Comparison of ENCODE assay signal across 8 mouse cellular contexts in genomic region chr1:190924812-190925211, GRCm38 (mm10). TPM values are rescaled to one million over a fixed set of nuclear protein-coding genes. Genes with fewer than 3 reads are reported as not detected.
A peak's percentile ranks its signal among the peaks of the same experiment; 100 is the strongest.
DNase-seq lines count a peak whose midpoint lies in the region; ATAC-seq and TF ChIP-seq lines count a peak whose summit lies in the region.
"Not testable (repeated sequence)": the region's sequence is repeated elsewhere in the genome, so short reads cannot be mapped to it uniquely, and the experiment has no call there.

TSS of gene Angel2 (plus strand) at chr1:190925112.

- H3K4me3 ChIP-seq in forebrain, embryonic 10.5 days; hindbrain, embryonic 11.5 days (ENCODE audit: low read depth, low read length); layer of hippocampus, adult 2 months; limb, embryonic 15.5 days; midbrain, embryonic 11.5 days (ENCODE audit: low read depth, low read length); stomach, embryonic 16.5 days (replicated peaks; ENCODE audit: low read length): not testable (repeated sequence)

- H3K27ac ChIP-seq in forebrain, embryonic 10.5 days; hindbrain, embryonic 11.5 days (ENCODE audit: low read depth, low read length); layer of hippocampus, adult 2 months; limb, embryonic 15.5 days; midbrain, embryonic 11.5 days (ENCODE audit: low read depth, low read length); stomach, embryonic 16.5 days (ENCODE audit: low read length): not testable (repeated sequence)

- not testable (repeated sequence) for H3K9me3 ChIP-seq in forebrain, embryonic 10.5 days; hindbrain, embryonic 11.5 days (ENCODE audit: control insufficient read depth, low read length); limb, embryonic 15.5 days; midbrain, embryonic 11.5 days (ENCODE audit: control insufficient read depth, low read length); stomach, embryonic 16.5 days (replicated peaks; ENCODE audit: control insufficient read depth, low read length)

- H3K36me3 ChIP-seq in forebrain, embryonic 10.5 days (replicated peaks); hindbrain, embryonic 11.5 days (ENCODE audit: control insufficient read depth, insufficient read depth, low read length); limb, embryonic 15.5 days; midbrain, embryonic 11.5 days (ENCODE audit: control insufficient read depth, insufficient read depth, low read length); stomach, embryonic 16.5 days (ENCODE audit: control insufficient read depth, insufficient read depth, low read length): not testable (repeated sequence)

- peaks cover 15% of the 10 kb centered on the region for H3K4me1 ChIP-seq in forebrain, embryonic 10.5 days
- not testable (repeated sequence) for H3K4me1 ChIP-seq in hindbrain, embryonic 11.5 days (replicated peaks; ENCODE audit: control insufficient read depth, insufficient read depth, low read length); limb, embryonic 15.5 days; midbrain, embryonic 11.5 days (ENCODE audit: control insufficient read depth, insufficient read depth, low read length); stomach, embryonic 16.5 days (ENCODE audit: control insufficient read depth, insufficient read depth, low read length)

- H3K9ac ChIP-seq in hindbrain, embryonic 11.5 days (ENCODE audit: low read depth, low read length); limb, embryonic 15.5 days; midbrain, embryonic 11.5 days (ENCODE audit: low read length); stomach, embryonic 16.5 days (ENCODE audit: low read length): not testable (repeated sequence)

- H3K27me3 ChIP-seq in forebrain, embryonic 10.5 days (ENCODE audit: poor library complexity, severe bottlenecking); hindbrain, embryonic 11.5 days (ENCODE audit: control insufficient read depth, insufficient read depth, low read length); limb, embryonic 15.5 days; midbrain, embryonic 11.5 days (ENCODE audit: control insufficient read depth, insufficient read depth, low read length); stomach, embryonic 16.5 days (ENCODE audit: control insufficient read depth, insufficient read depth, low read length): not testable (repeated sequence)

- TF ChIP-seq CTCF in layer of hippocampus, adult 2 months (conservative IDR thresholded peaks at IDR 0.05), result not testable (repeated sequence)

- not testable (repeated sequence) for H3K4me2 ChIP-seq in hindbrain, embryonic 11.5 days (replicated peaks; ENCODE audit: low read depth, low read length); limb, embryonic 15.5 days; midbrain, embryonic 11.5 days; stomach, embryonic 16.5 days (ENCODE audit: low read depth, low read length)

- ATAC-seq in hindbrain, embryonic 11.5 days (ENCODE audit: low FRiP score); limb, embryonic 15.5 days (ENCODE audit: insufficient number of reproducible peaks, low FRiP score, low TSS enrichment, low read depth); midbrain, embryonic 11.5 days (ENCODE audit: low FRiP score); stomach, embryonic 16.5 days (ENCODE audit: insufficient read depth, low FRiP score): not testable (repeated sequence)

- 79% methylated on average over 3 of the region's 3 CpGs for WGBS in forebrain, embryonic 10.5 days
- WGBS in hindbrain, embryonic 11.5 days, result 81% methylated on average over 3 of the region's 3 CpGs
- 70% methylated on average over 3 of the region's 3 CpGs for WGBS in limb, embryonic 15.5 days
- 78% methylated on average over 3 of the region's 3 CpGs for whole genome bisulfite sequencing in midbrain, embryonic 11.5 days
- 83% methylated on average over 3 of the region's 3 CpGs for WGBS in stomach, embryonic 16.5 days

- not testable (repeated sequence) for DNase-seq in adrenal gland, postnatal 14 days; forebrain, embryonic 10.5 days (ENCODE audit: extremely low spot score, low spot score); hindbrain, embryonic 11.5 days (ENCODE audit: low spot score); layer of hippocampus, adult 2 months (ENCODE audit: low spot score in 2 of 2); midbrain, embryonic 11.5 days (ENCODE audit: low spot score, missing footprints)
- DNase-seq in heart, adult 11 months, result peak; percentile 18

RNA-seq across cellular contexts. Expression of gene Angel2, which starts in this region (rescaled TPM):
- 46.6 and 46.7 TPM in 2 replicates for total RNA-seq in adrenal gland, postnatal 14 days (2021)
- polyA plus RNA-seq in forebrain, embryonic 10.5 days (2016; fragmentation: Nextera tagmentation; extraction: Ambion mirVana), result 50.8 and 52.7 TPM in 2 replicates
- polyA plus RNA-seq in hindbrain, embryonic 11.5 days (2014; fragmentation: Nextera tagmentation; extraction: Ambion mirVana), result 58.4 and 63.3 TPM in 2 replicates
- total RNA-seq in layer of hippocampus, adult 2 months (2021), result 10 to 100 TPM; 53.1 to 60.0 TPM
- polyA plus RNA-seq in limb, embryonic 15.5 days (2015; fragmentation: Nextera tagmentation; extraction: Ambion mirVana), result 40.3 and 42.5 TPM in 2 replicates
- polyA plus RNA-seq in midbrain, embryonic 11.5 days (2014; fragmentation: Nextera tagmentation; extraction: Ambion mirVana), result 65.5 and 65.7 TPM in 2 replicates
- polyA plus RNA-seq in stomach, embryonic 16.5 days (2015; fragmentation: Nextera tagmentation; extraction: Ambion mirVana), result 29.9 and 30.8 TPM in 2 replicates
